Mouse (Mus musculus) stomach, embryonic 16.5 days (tissue): ENCODE results near the gene Fam110c. TPM values are rescaled to one million over a fixed set of nuclear protein-coding genes. Genes with fewer than 3 reads are reported as not detected.

Source experiments
- ATAC-seq: fragments of 200-750 bp; cut with Nextera tagmentation; 2 replicates; pipeline ENCODE4 v1.8.0; 2017; ENCODE audit warnings: moderate number of reproducible peaks, moderate TSS enrichment; ENCODE audit not compliant: insufficient read depth, low FRiP score
- H3K27ac ChIP-seq: fragments of 300-500 bp; sonication (generic); 2 replicates; pipeline ENCODE4 v1.5.1; 2014; ENCODE audit warnings: low read length
- H3K27me3 ChIP-seq: fragments of 300-500 bp; sonication (generic); 2 replicates; pipeline ENCODE4 v1.6.1; 2014; ENCODE audit warnings: low read length, control low read depth, mixed read lengths; ENCODE audit not compliant: control insufficient read depth, insufficient read depth
- H3K36me3 ChIP-seq: fragments of 300-500 bp; sonication (generic); 2 replicates; pipeline ENCODE4 v1.6.1; 2014; ENCODE audit warnings: low read length; ENCODE audit not compliant: control insufficient read depth, insufficient read depth
- H3K4me1 ChIP-seq: fragments of 300-500 bp; sonication (generic); 2 replicates; pipeline ENCODE4 v1.6.1; 2014; ENCODE audit warnings: low read length, control low read depth, mixed read lengths; ENCODE audit not compliant: control insufficient read depth, insufficient read depth
- H3K4me2 ChIP-seq: fragments of 300-500 bp; sonication (generic); 2 replicates; pipeline ENCODE4 v1.6.1; 2014; ENCODE audit warnings: low read depth, low read length, mixed read lengths
- H3K4me3 ChIP-seq: fragments of 300-500 bp; sonication (generic); replicated peaks from 2 replicates; pipeline ENCODE4 v1.5.1; 2014; ENCODE audit warnings: mild to moderate bottlenecking, low read length
- H3K9ac ChIP-seq: fragments of 300-500 bp; sonication (generic); 2 replicates; pipeline ENCODE4 v1.6.1; 2014; ENCODE audit warnings: low read length
- H3K9me3 ChIP-seq: fragments of 300-500 bp; sonication (generic); replicated peaks from 2 replicates; pipeline ENCODE4 v1.6.1; 2016; ENCODE audit warnings: low read length, control low read depth; ENCODE audit not compliant: control insufficient read depth
- WGBS: fragments of 180-500 bp; shearing (Covaris S2); extraction: QIAGEN DNeasy Blood & Tissue Kit; methylation state at CpG from one replicate; pipeline ENCODE4 v1.1.7; 2014; 5-methylcytosine and 5-hydroxymethylcytosine counted together
- polyA plus RNA-seq: library from polyadenylated mRNA; unstranded; fragments of >200 nt; fragmentation: Nextera tagmentation; extraction: Ambion mirVana; gene quantifications from 2 replicates; pipeline ENCODE4 v1.2.1, GENCODE M21; 2015

The Fam110c gene
- polyA plus RNA-seq, 1 experiment from 2014 or later = 11.4 TPM

DNA sequence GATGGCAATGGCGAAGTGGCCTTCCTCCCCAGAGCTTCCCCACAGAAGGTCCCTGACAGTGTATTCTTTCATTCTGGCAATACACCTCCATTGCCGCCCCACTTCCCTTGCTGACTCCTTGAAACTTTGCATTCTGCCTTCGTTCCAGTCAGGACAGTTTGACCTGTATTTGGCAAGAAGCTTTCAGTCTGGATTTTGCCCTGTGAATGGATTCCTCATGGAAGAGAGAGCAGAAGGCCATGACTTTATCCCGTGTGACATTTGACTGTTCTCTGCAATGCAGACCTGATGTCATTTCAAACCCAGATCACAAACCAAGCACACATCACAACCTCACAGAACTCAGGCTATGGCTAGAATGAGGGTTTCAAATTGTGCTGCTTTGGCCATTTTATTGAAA, 55.9 kb downstream of the Fam110c start:
- 82% methylated on average over 4 of the region's 4 CpGs for WGBS
- Histone ChIP-seq H3K4me1 (no peaks in the 10 kb centered on the region), H3K9ac (no peak overlapping the region), H3K27ac (no peak overlapping the region), H3K4me3 (no peak overlapping the region), H3K36me3 (no peaks in the 10 kb centered on the region), H3K4me2 (no peak overlapping the region), H3K9me3 (no peaks in the 10 kb centered on the region), H3K27me3 (no peaks in the 10 kb centered on the region)
- no peak for ATAC-seq

Other genes starting within 250 kb of the Fam110c start
- 1.3 and 1.6 TPM in 2 replicates for gene Alkal2, start 189.5 kb upstream of the Fam110c start, polyA plus RNA-seq
- gene Acp1, start 162.3 kb upstream of the Fam110c start, polyA plus RNA-seq = 149 and 150 TPM in 2 replicates
- 29.7 and 33.1 TPM in 2 replicates for gene Sh3yl1, start 162.2 kb upstream of the Fam110c start, polyA plus RNA-seq
- not detected in 2 replicates for gene Gm6993, start 166.9 kb downstream of the Fam110c start, polyA plus RNA-seq
- gene Lamb1, start 191.4 kb downstream of the Fam110c start, polyA plus RNA-seq = 108 and 120 TPM in 2 replicates